Mouse (Mus musculus): Measurements from ENCODE around the gene Triobp. TPM values are rescaled to one million over a fixed set of nuclear protein-coding genes. Genes with fewer than 3 reads are reported as not detected.

Gene Triobp
- polyA plus RNA-seq, 1 experiment, result 19.1 TPM

GRCm38 (mm10) chr15:78930801-78931426, 16.6 kb upstream of the Triobp start:
- H3K4me3 ChIP-seq (replicated peaks), result no peak overlapping the region
- no peak for TF ChIP-seq TAL1 (IDR thresholded peaks at IDR 0.05; ENCODE audit: low read length)
- TF ChIP-seq GATA1 (IDR thresholded peaks at IDR 0.05; ENCODE audit: low read length), result no peak
- no peaks in the 10 kb centered on the region for H3K27me3 ChIP-seq (ENCODE audit: control insufficient read depth)
- peaks cover 21% of the 10 kb centered on the region for H3K36me3 ChIP-seq (ENCODE audit: control insufficient read depth)
- peaks cover 82% of the 10 kb centered on the region for H3K4me1 ChIP-seq (ENCODE audit: control insufficient read depth)
- no peaks in the 10 kb centered on the region for H3K9me3 ChIP-seq (ENCODE audit: control insufficient read depth, low read length)

- Histone ChIP-seq H3K27me3 (ENCODE audit: control insufficient read depth) (no peaks in the 10 kb centered on the region), H3K36me3 (ENCODE audit: control insufficient read depth) (peaks cover 23% of the 10 kb centered on the region), H3K4me1 (ENCODE audit: control insufficient read depth) (peaks cover 82% of the 10 kb centered on the region), H3K4me3 (replicated peaks) (no peak overlapping the region), H3K9me3 (ENCODE audit: control insufficient read depth, low read length) (no peaks in the 10 kb centered on the region)
- TF ChIP-seq GATA1 (IDR thresholded peaks at IDR 0.05; ENCODE audit: low read length) (no peak), TAL1 (IDR thresholded peaks at IDR 0.05; ENCODE audit: low read length) (no peak)
Observed at GRCm38 (mm10) chr15:78931577-78931976, 15.9 kb upstream of the Triobp start.

- peaks cover 48% of the 10 kb centered on the region for H3K36me3 ChIP-seq (ENCODE audit: control insufficient read depth)
- peaks cover 65% of the 10 kb centered on the region for H3K4me1 ChIP-seq (ENCODE audit: control insufficient read depth)
- H3K9me3 ChIP-seq (ENCODE audit: control insufficient read depth, low read length), result no peaks in the 10 kb centered on the region
- peak within 1 kb of the TSS; percentile 76 for H3K4me3 ChIP-seq (replicated peaks)
- H3K27me3 ChIP-seq (ENCODE audit: control insufficient read depth), result no peaks in the 10 kb centered on the region
- TF ChIP-seq GATA1 (IDR thresholded peaks at IDR 0.05; ENCODE audit: low read length) (no peak), TAL1 (IDR thresholded peaks at IDR 0.05; ENCODE audit: low read length) (no peak)
Observed at GRCm38 (mm10) chr15:78934784-78935320, 12.7 kb upstream of the Triobp start, which contains the start of gene Nol12. Gene Nol12, plus strand, starts transcription at chr15:78934933.

GRCm38 (mm10) chr15:78936403-78936802, 11.1 kb upstream of the Triobp start:
- no peaks in the 10 kb centered on the region for H3K9me3 ChIP-seq (ENCODE audit: control insufficient read depth, low read length)
- H3K4me1 ChIP-seq (ENCODE audit: control insufficient read depth), result peaks cover 51% of the 10 kb centered on the region
- peak overlapping the region; percentile 76 for H3K4me3 ChIP-seq (replicated peaks)
- TF ChIP-seq GATA1 (IDR thresholded peaks at IDR 0.05; ENCODE audit: low read length) (no peak), TAL1 (IDR thresholded peaks at IDR 0.05; ENCODE audit: low read length) (no peak)
- no peaks in the 10 kb centered on the region for H3K27me3 ChIP-seq (ENCODE audit: control insufficient read depth)
- H3K36me3 ChIP-seq (ENCODE audit: control insufficient read depth), result peaks cover 50% of the 10 kb centered on the region

GRCm38 (mm10) chr15:78937311-78937710, 10.2 kb upstream of the Triobp start:
- H3K9me3 ChIP-seq (ENCODE audit: control insufficient read depth, low read length), result no peaks in the 10 kb centered on the region
- H3K36me3 ChIP-seq (ENCODE audit: control insufficient read depth), result peaks cover 57% of the 10 kb centered on the region
- peaks cover 46% of the 10 kb centered on the region for H3K4me1 ChIP-seq (ENCODE audit: control insufficient read depth)
- no peaks in the 10 kb centered on the region for H3K27me3 ChIP-seq (ENCODE audit: control insufficient read depth)
- TF ChIP-seq TAL1 (IDR thresholded peaks at IDR 0.05; ENCODE audit: low read length) (no peak), GATA1 (IDR thresholded peaks at IDR 0.05; ENCODE audit: low read length) (no peak)
- no peak overlapping the region for H3K4me3 ChIP-seq (replicated peaks)

- H3K27me3 ChIP-seq (ENCODE audit: control insufficient read depth), result no peaks in the 10 kb centered on the region
- H3K4me3 ChIP-seq (replicated peaks), result no peak overlapping the region
- no peak for TF ChIP-seq GATA1 (IDR thresholded peaks at IDR 0.05; ENCODE audit: low read length)
- TF ChIP-seq TAL1 (IDR thresholded peaks at IDR 0.05; ENCODE audit: low read length), result no peak
- H3K4me1 ChIP-seq (ENCODE audit: control insufficient read depth), result peaks cover 46% of the 10 kb centered on the region
- peaks cover 57% of the 10 kb centered on the region for H3K36me3 ChIP-seq (ENCODE audit: control insufficient read depth)
- H3K9me3 ChIP-seq (ENCODE audit: control insufficient read depth, low read length), result no peaks in the 10 kb centered on the region
Observed at GRCm38 (mm10) chr15:78937963-78938362, 9.6 kb upstream of the Triobp start.

- no peaks in the 10 kb centered on the region for H3K27me3 ChIP-seq (ENCODE audit: control insufficient read depth)
- TF ChIP-seq TAL1 (IDR thresholded peaks at IDR 0.05; ENCODE audit: low read length), result no peak
- TF ChIP-seq GATA1 (IDR thresholded peaks at IDR 0.05; ENCODE audit: low read length), result no peak
- no peak overlapping the region for H3K4me3 ChIP-seq (replicated peaks)
- peaks cover 57% of the 10 kb centered on the region for H3K36me3 ChIP-seq (ENCODE audit: control insufficient read depth)
- no peaks in the 10 kb centered on the region for H3K9me3 ChIP-seq (ENCODE audit: control insufficient read depth, low read length)
- peaks cover 35% of the 10 kb centered on the region for H3K4me1 ChIP-seq (ENCODE audit: control insufficient read depth)
Observed at GRCm38 (mm10) chr15:78940325-78940724, 7.2 kb upstream of the Triobp start.

GRCm38 (mm10) chr15:78942663-78943062, 4.9 kb upstream of the Triobp start:
- H3K4me1 ChIP-seq (ENCODE audit: control insufficient read depth), result peaks cover 33% of the 10 kb centered on the region
- TF ChIP-seq TAL1 (IDR thresholded peaks at IDR 0.05; ENCODE audit: low read length) (no peak), GATA1 (IDR thresholded peaks at IDR 0.05; ENCODE audit: low read length) (no peak)
- no peak overlapping the region for H3K4me3 ChIP-seq (replicated peaks)
- H3K27me3 ChIP-seq (ENCODE audit: control insufficient read depth), result peaks cover 9% of the 10 kb centered on the region
- peaks cover 43% of the 10 kb centered on the region for H3K36me3 ChIP-seq (ENCODE audit: control insufficient read depth)
- H3K9me3 ChIP-seq (ENCODE audit: control insufficient read depth, low read length), result no peaks in the 10 kb centered on the region

- Histone ChIP-seq H3K9me3 (ENCODE audit: control insufficient read depth, low read length) (no peaks in the 10 kb centered on the region), H3K4me1 (ENCODE audit: control insufficient read depth) (peaks cover 41% of the 10 kb centered on the region), H3K4me3 (replicated peaks) (no peak overlapping the region), H3K27me3 (ENCODE audit: control insufficient read depth) (peaks cover 20% of the 10 kb centered on the region), H3K36me3 (ENCODE audit: control insufficient read depth) (peaks cover 8% of the 10 kb centered on the region)
- no peak for TF ChIP-seq TAL1 (IDR thresholded peaks at IDR 0.05; ENCODE audit: low read length)
- TF ChIP-seq GATA1 (IDR thresholded peaks at IDR 0.05; ENCODE audit: low read length), result no peak
Observed at GRCm38 (mm10) chr15:78946232-78946631, 1.3 kb upstream of the Triobp start.

All from erythroblast, embryonic 14.5 days (primary cell).